Mouse (Mus musculus) embryonic facial prominence, embryonic 10.5 days (tissue): Measurements from ENCODE around the gene Ablim2. TPM values are rescaled to one million over a fixed set of nuclear protein-coding genes. Genes with fewer than 3 reads are reported as not detected.

Experiments
- DNase-seq: peaks from one replicate; pipeline ENCODE4 v3.0.0-alpha.2; 2017; ENCODE audit warnings: low spot score
- H3K27ac ChIP-seq: fragments of 300-500 bp; sonication (generic); replicated peaks from 2 replicates; pipeline ENCODE4 v1.5.1; 2016; ENCODE audit warnings: mild to moderate bottlenecking
- H3K27me3 ChIP-seq: fragments of 300-500 bp; sonication (generic); replicated peaks from 2 replicates; pipeline ENCODE4 v1.6.1; 2016; ENCODE audit warnings: low read depth, mild to moderate bottlenecking; ENCODE audit not compliant: poor library complexity, severe bottlenecking
- H3K36me3 ChIP-seq: fragments of 300-500 bp; sonication (generic); replicated peaks from 2 replicates; pipeline ENCODE4 v1.6.1; 2016; ENCODE audit warnings: mild to moderate bottlenecking, moderate library complexity
- H3K4me1 ChIP-seq: fragments of 300-500 bp; sonication (generic); 2 replicates; pipeline ENCODE4 v1.6.1; 2016
- H3K4me3 ChIP-seq: fragments of 300-500 bp; sonication (generic); 2 replicates; pipeline ENCODE4 v1.5.1; 2016; ENCODE audit warnings: mild to moderate bottlenecking, moderate library complexity
- H3K9me3 ChIP-seq: fragments of 300-500 bp; sonication (generic); 2 replicates; pipeline ENCODE4 v1.6.1; 2016; ENCODE audit warnings: mild to moderate bottlenecking
- WGBS: fragments of 180-500 bp; shearing (Covaris S2); methylation state at CpG from one replicate; pipeline ENCODE4 v1.1.7; 2016; 5-methylcytosine and 5-hydroxymethylcytosine counted together
- polyA plus RNA-seq: library from polyadenylated mRNA; unstranded; fragments of >200 nt; fragmentation: Nextera tagmentation; extraction: Ambion mirVana; gene quantifications from 2 replicates; pipeline ENCODE4 v1.2.1, GENCODE M21; 2016

The Ablim2 gene
- polyA plus RNA-seq, 1 experiment from 2014 or later = 0.51 TPM

DNA sequence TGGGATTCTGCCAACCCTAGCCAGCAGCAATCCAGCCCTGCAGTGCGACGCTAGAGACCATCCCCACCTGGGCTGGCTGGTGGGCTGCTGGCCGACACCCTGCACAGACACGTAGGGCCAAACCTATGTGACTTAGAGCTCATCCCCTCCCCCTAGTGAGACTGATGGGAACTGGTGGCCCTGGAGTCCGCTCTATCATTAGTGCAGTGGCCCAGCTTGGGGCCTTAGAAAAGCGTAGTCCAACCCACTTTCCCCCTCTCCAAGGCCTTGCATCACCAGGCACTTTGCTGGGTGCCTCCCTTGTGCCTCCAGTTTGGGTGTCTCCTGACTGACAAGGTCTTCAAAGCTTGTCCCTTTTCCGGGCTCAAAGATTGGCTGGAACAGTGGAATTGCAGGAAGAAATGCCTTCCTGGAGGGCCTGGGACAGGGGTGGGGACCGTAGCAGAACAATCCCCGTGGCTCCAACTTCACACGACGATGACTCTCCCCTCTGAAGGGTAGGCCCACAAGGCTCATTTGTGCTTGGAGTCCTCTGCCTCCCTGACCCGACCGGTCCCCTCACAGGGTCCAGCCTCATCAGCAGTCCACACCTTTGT, 16.4 kb upstream of the Ablim2 start:
- H3K36me3 ChIP-seq = no peaks in the 10 kb centered on the region
- no peaks in the 10 kb centered on the region for H3K9me3 ChIP-seq
- no peak overlapping the region for H3K27ac ChIP-seq
- H3K4me3 ChIP-seq = no peak overlapping the region
- 43% methylated on average over 13 of the region's 13 CpGs for WGBS
- no peak for DNase-seq
- H3K4me1 ChIP-seq = peaks cover 26% of the 10 kb centered on the region
- peaks cover 31% of the 10 kb centered on the region for H3K27me3 ChIP-seq

DNA sequence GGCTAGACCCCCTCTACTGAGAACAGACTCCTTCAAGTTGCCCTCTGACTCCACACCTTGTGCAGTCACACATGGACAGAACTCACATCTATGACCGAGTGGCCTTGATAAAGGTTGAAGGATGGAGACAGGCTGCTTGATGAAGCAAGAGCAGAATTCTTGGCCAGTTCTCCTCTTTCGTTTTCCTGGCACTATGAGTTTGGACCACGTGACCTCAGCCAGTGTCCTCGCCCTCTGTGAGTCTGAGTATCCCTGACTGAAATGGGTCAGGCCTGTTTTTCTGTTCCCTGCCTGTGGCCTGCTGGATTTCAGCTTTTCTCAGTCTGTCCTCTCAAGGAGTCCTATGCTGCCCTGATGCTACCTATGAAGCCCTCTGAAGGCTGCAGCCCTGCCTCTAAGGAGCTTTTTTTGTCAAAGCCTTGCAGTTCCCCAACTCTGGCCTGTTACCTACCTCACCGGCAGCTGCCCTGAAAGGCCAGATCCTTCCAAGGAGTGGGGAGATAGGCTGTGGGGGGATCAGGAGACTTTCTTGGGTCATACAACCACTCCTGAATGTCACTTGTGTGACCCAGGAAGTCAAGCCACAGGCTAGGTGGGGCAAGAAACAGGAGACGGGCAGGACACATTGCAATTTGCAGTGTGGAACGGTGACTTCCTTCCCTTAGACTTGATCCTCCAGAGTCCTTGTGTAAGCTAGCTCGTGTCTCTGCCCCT, 14.3 kb upstream of the Ablim2 start:
- WGBS = 77% methylated on average over 8 of the region's 8 CpGs
- no peak for DNase-seq
- peaks cover 20% of the 10 kb centered on the region for H3K4me1 ChIP-seq
- no peak overlapping the region for H3K27ac ChIP-seq
- no peaks in the 10 kb centered on the region for H3K36me3 ChIP-seq
- peaks cover 31% of the 10 kb centered on the region for H3K27me3 ChIP-seq
- H3K4me3 ChIP-seq = no peak overlapping the region
- no peaks in the 10 kb centered on the region for H3K9me3 ChIP-seq

DNA sequence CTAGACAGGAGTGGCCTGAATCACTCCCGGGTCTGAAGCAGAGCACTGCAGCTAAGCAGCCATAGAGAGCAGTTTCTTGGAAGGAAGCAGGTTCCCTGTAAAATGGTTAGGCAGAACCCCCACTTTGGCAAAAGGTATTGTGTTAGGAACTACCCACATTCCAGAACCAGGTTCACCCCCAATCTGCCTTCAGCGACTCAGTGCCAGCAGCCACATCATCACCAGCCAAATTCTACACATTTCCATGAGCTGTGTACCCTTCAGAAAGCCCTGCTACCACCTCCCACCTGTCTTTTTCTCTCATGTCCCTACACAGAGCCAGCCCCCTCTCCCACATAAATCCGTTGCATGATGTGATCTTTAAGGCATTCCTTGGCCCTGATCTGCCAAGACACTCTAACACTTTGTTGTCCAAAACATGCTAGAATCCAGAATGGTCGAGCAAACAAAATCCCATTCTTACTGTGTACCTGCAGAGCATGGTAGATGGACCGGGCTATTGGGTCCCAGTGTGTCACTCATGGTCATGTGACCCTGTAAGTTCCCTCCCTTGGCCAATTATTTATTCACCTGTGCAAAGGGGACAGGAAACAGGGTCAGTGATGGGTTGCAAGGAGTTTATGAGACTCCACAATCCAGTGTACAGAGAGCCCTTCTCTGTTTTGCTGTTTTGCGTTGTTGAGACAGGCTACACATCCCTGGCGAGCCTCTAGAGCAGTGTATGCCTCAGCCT, 13.5 kb upstream of the Ablim2 start:
- peaks cover 20% of the 10 kb centered on the region for H3K4me1 ChIP-seq
- peaks cover 29% of the 10 kb centered on the region for H3K27me3 ChIP-seq
- H3K27ac ChIP-seq = no peak overlapping the region
- no peaks in the 10 kb centered on the region for H3K9me3 ChIP-seq
- no peak for DNase-seq
- no peak overlapping the region for H3K4me3 ChIP-seq
- H3K36me3 ChIP-seq = no peaks in the 10 kb centered on the region
- WGBS = 85% methylated on average over 7 of the region's 7 CpGs

DNA sequence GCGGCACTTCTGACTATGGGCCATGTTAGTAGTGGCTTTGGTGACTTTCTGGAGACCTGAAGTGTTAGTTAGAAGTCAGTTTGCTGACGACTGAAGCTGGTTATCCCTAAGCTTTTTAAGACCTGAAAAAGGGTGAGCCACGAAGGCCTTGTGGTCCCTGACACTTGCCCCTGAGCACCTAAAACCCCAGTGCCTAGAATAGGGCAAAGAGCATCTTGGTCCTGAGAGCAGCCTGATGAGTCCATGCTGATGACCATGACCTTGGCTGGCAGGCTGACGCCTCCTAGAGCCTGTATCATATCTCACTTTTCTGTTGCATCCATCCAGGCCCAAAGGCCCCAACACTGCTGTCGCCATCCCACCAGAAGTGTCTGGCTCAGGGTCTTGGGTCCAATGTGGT, 12.3 kb upstream of the Ablim2 start:
- no peak overlapping the region for H3K27ac ChIP-seq
- no peak for DNase-seq
- WGBS = 84% methylated on average over 5 of the region's 5 CpGs
- H3K9me3 ChIP-seq = no peaks in the 10 kb centered on the region
- H3K4me3 ChIP-seq = no peak overlapping the region
- H3K27me3 ChIP-seq = peaks cover 16% of the 10 kb centered on the region
- peaks cover 9% of the 10 kb centered on the region for H3K4me1 ChIP-seq
- H3K36me3 ChIP-seq = no peaks in the 10 kb centered on the region

- H3K27me3 ChIP-seq = peaks cover 1% of the 10 kb centered on the region; the same call in 1 of the 2 replicates
- H3K27ac ChIP-seq = no peak overlapping the region
- H3K4me1 ChIP-seq = no peaks in the 10 kb centered on the region
- DNase-seq = peak; percentile 74
- H3K36me3 ChIP-seq = no peaks in the 10 kb centered on the region
- H3K9me3 ChIP-seq = no peaks in the 10 kb centered on the region
- no peak overlapping the region for H3K4me3 ChIP-seq
- 30% methylated on average over 4 of the region's 4 CpGs for WGBS
Observed at GRCm38 (mm10) chr5:35746910-35747309, 10.8 kb upstream of the Ablim2 start.

- H3K4me3 ChIP-seq = no peak overlapping the region
- H3K4me1 ChIP-seq = no peaks in the 10 kb centered on the region
- H3K9me3 ChIP-seq = no peaks in the 10 kb centered on the region
- no peak for DNase-seq
- 65% methylated on average over 3 of the region's 3 CpGs for WGBS
- H3K27me3 ChIP-seq = peaks cover 2% of the 10 kb centered on the region; the same call in 1 of the 2 replicates
- no peaks in the 10 kb centered on the region for H3K36me3 ChIP-seq
- no peak overlapping the region for H3K27ac ChIP-seq
Observed at GRCm38 (mm10) chr5:35749416-35749815, 8.3 kb upstream of the Ablim2 start.

- H3K9me3 ChIP-seq = no peaks in the 10 kb centered on the region
- H3K4me3 ChIP-seq = no peak overlapping the region
- H3K27ac ChIP-seq = no peak overlapping the region
- H3K4me1 ChIP-seq = no peaks in the 10 kb centered on the region
- peaks cover 6% of the 10 kb centered on the region; the same call in 1 of the 2 replicates for H3K27me3 ChIP-seq
- H3K36me3 ChIP-seq = no peaks in the 10 kb centered on the region
- 88% methylated on average over 1 of the region's 1 CpGs for WGBS
- no peak for DNase-seq
Observed at GRCm38 (mm10) chr5:35750026-35750425, 7.7 kb upstream of the Ablim2 start.

GRCm38 (mm10) chr5:35751016-35751415, 6.7 kb upstream of the Ablim2 start:
- WGBS = 83% methylated on average over 7 of the region's 7 CpGs
- H3K9me3 ChIP-seq = no peaks in the 10 kb centered on the region
- H3K4me1 ChIP-seq = no peaks in the 10 kb centered on the region
- no peak overlapping the region for H3K27ac ChIP-seq
- DNase-seq = no peak
- H3K4me3 ChIP-seq = no peak overlapping the region
- H3K36me3 ChIP-seq = no peaks in the 10 kb centered on the region
- H3K27me3 ChIP-seq = peaks cover 10% of the 10 kb centered on the region

DNA sequence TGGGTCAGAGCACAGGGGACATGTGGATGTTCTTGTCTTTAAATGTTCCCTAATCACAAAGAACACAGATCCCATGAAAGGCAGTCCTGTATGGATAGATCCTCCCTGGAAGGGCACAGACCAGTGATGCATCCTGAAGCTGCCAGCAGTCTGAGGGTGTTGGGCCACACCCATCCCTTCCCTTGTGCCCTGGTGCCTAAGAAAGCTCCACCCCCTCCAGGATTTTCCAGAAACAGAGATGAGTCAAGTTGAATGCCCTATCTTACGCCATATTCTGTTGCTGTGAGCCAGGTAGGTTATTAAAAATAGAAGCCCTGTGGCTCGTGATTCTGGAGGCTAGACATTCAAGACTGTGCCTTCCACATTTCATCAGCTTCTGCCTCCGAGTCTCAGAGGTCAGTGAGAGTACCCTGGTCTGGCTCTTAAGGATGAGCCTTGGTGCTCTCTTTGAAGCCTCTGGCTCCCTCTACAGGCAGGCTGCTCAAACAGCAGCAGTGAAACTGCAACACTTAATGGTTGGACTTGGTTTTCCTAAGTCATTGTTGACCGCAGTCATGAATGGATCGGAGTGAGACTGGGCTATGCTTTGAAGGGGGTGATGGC, 2.4 kb upstream of the Ablim2 start:
- 34% methylated on average over 5 of the region's 5 CpGs for WGBS
- DNase-seq = peak; percentile 51
- Histone ChIP-seq H3K27me3 (peaks cover 52% of the 10 kb centered on the region), H3K27ac (no peak overlapping the region), H3K4me1 (peaks cover 24% of the 10 kb centered on the region), H3K36me3 (no peaks in the 10 kb centered on the region), H3K9me3 (no peaks in the 10 kb centered on the region), H3K4me3 (no peak overlapping the region)

- peaks cover 60% of the 10 kb centered on the region for H3K27me3 ChIP-seq
- DNase-seq = no peak
- peaks cover 24% of the 10 kb centered on the region for H3K4me1 ChIP-seq
- H3K4me3 ChIP-seq = no peak overlapping the region
- no peaks in the 10 kb centered on the region for H3K36me3 ChIP-seq
- no peak overlapping the region for H3K27ac ChIP-seq
- 82% methylated on average over 4 of the region's 4 CpGs for WGBS
- no peaks in the 10 kb centered on the region for H3K9me3 ChIP-seq
Observed at GRCm38 (mm10) chr5:35756020-35756419, 1.7 kb upstream of the Ablim2 start.

DNA sequence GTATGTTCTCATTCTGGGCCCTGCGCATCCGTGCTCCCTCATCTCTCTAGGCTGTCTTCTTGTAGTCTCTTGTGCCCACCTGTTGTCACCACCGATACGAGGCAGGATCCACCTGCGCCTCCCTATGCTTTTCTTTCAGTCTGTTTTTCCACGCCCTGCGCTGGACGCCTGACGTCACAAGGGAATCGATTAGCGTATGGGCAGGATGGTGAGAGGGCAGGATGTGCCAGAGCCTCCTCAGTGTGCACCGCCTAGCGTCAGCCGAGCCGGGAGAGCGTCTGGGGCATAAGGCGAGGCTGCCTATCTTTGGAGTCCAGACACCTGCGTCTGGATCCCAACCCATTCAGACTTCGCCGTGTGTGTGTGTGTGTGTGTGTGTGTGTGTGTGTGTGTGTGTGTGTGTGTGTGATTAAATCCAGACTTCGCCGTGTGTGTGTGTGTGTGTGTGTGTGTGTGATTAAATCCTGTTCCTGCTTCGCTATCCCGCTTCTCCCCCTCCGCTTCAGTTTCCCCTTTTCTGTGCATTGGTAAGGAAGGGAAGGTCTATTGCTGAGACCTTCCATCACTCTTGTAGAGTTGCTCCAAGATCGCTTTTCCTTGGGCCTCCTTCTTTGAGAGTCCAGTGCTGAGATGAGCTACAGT, 562 bp upstream of the Ablim2 start:
- DNase-seq = no peak
- H3K36me3 ChIP-seq = no peaks in the 10 kb centered on the region
- H3K27ac ChIP-seq = no peak overlapping the region
- WGBS = 10% methylated on average over 26 of the region's 26 CpGs
- H3K9me3 ChIP-seq = no peaks in the 10 kb centered on the region
- peak overlapping the region; percentile 71 for H3K4me3 ChIP-seq
- H3K27me3 ChIP-seq = peaks cover 69% of the 10 kb centered on the region
- peaks cover 24% of the 10 kb centered on the region for H3K4me1 ChIP-seq
